Mouse (Mus musculus) bone marrow, adult 2 months (tissue): ENCODE measurements at regions not wholly inside any gene's neighbourhood (a gene's known extent, or its start where the extent isn't known, plus 50 kb on each side); places are given as distances from the start of the nearest gene placed in this dataset.

Source experiments
- H3K27ac ChIP-seq: fragments of 200-500 bp; 2 replicates; pipeline ENCODE4 v1.5.1; 2012; ENCODE audit warnings: low read depth, mild to moderate bottlenecking, control low read depth, inconsistent platforms, low read length; ENCODE audit not compliant: control insufficient read depth, poor library complexity, insufficient read depth
- H3K4me1 ChIP-seq: fragments of 200-500 bp; 2 replicates; pipeline ENCODE4 v1.6.1; 2011; ENCODE audit warnings: low read length; ENCODE audit not compliant: control insufficient read depth, insufficient read depth
- H3K4me3 ChIP-seq: fragments of 200-500 bp; replicated peaks from 2 replicates; pipeline ENCODE3; 2011; ENCODE audit warnings: mild to moderate bottlenecking, low read depth, low read length, control low read depth; ENCODE audit not compliant: control insufficient read depth
- CTCF ChIP-seq: fragments of 200-500 bp; IDR thresholded peaks from 2 replicates; pipeline ENCODE4 v1.5.1; 2011; ENCODE audit warnings: low read length, control low read depth; ENCODE audit not compliant: control insufficient read depth, insufficient read depth
- POLR2A ChIP-seq: fragments of 200-500 bp; IDR thresholded peaks from 2 replicates; pipeline ENCODE4 v1.6.1; 2011; ENCODE audit warnings: low read depth, mild to moderate bottlenecking, control low read depth, low read length, borderline replicate concordance; ENCODE audit not compliant: control insufficient read depth
- WGBS: fragments of 180-500 bp; shearing (Covaris S2); methylation state at CpG from one replicate; pipeline ENCODE4 v1.1.7; 2018; 5-methylcytosine and 5-hydroxymethylcytosine counted together

- Histone ChIP-seq H3K4me1 (no peaks in the 10 kb centered on the region), H3K4me3 (no peak overlapping the region), H3K27ac (no peak overlapping the region)
- TF ChIP-seq POLR2A (no peak), CTCF (no peak)
- 76% methylated on average over 5 of the region's 5 CpGs for WGBS
Measured at GRCm38 (mm10) chr8:107669608-107670007, 81.3 kb upstream of the Psmd7 start.

- 82% methylated on average over 8 of the region's 8 CpGs for WGBS
- Histone ChIP-seq H3K4me3 (no peak overlapping the region), H3K27ac (no peak overlapping the region), H3K4me1 (no peaks in the 10 kb centered on the region)
- no peak for TF ChIP-seq CTCF
- no peak for TF ChIP-seq POLR2A
Measured at GRCm38 (mm10) chr8:107671471-107671870, 83.2 kb upstream of the Psmd7 start.

GRCm38 (mm10) chr8:107672691-107673090, 84.4 kb upstream of the Psmd7 start:
- 83% methylated on average over 6 of the region's 6 CpGs for WGBS
- Histone ChIP-seq H3K4me3 (no peak overlapping the region), H3K4me1 (no peaks in the 10 kb centered on the region), H3K27ac (no peak overlapping the region)
- no peak for TF ChIP-seq POLR2A
- no peak for TF ChIP-seq CTCF

- 87% methylated on average over 11 of the region's 11 CpGs for WGBS
- no peak for TF ChIP-seq CTCF
- TF ChIP-seq POLR2A, result no peak
Measured at GRCm38 (mm10) chr8:107682066-107682465, 93.8 kb upstream of the Psmd7 start.

GRCm38 (mm10) chr8:107684721-107685691, 96.7 kb upstream of the Psmd7 start:
- no peak overlapping the region for H3K27ac ChIP-seq
- 71% methylated on average over 29 of the region's 29 CpGs for WGBS
- H3K4me1 ChIP-seq, result no peaks in the 10 kb centered on the region
- H3K4me3 ChIP-seq, result no peak overlapping the region
- TF ChIP-seq POLR2A (no peak), CTCF (peak; percentile 40; the same call in 1 of the 2 replicates)

More at GRCm38 (mm10) chr8:107682066-107682465, 93.8 kb upstream of the Psmd7 start:
- Histone ChIP-seq H3K27ac (no peak overlapping the region), H3K4me1 (no peaks in the 10 kb centered on the region), H3K4me3 (no peak overlapping the region)

- no peak overlapping the region for H3K4me3 ChIP-seq
- WGBS, result 83% methylated on average over 5 of the region's 5 CpGs
- H3K27ac ChIP-seq, result no peak overlapping the region
- TF ChIP-seq POLR2A, result no peak
- TF ChIP-seq CTCF, result no peak
- H3K4me1 ChIP-seq, result no peaks in the 10 kb centered on the region
Measured at GRCm38 (mm10) chr8:107686936-107687335, 98.7 kb upstream of the Psmd7 start.

GRCm38 (mm10) chr8:107687529-107687928, 99.3 kb upstream of the Psmd7 start:
- 93% methylated on average over 9 of the region's 9 CpGs for WGBS
- H3K27ac ChIP-seq, result no peak overlapping the region
- TF ChIP-seq POLR2A, result no peak
- no peak overlapping the region for H3K4me3 ChIP-seq
- no peaks in the 10 kb centered on the region for H3K4me1 ChIP-seq

GRCm38 (mm10) chr8:107689020-107689419, 100.8 kb upstream of the Psmd7 start:
- TF ChIP-seq CTCF, result no peak
- TF ChIP-seq POLR2A, result no peak
- no peak overlapping the region for H3K27ac ChIP-seq
- H3K4me3 ChIP-seq, result no peak overlapping the region
- no peaks in the 10 kb centered on the region for H3K4me1 ChIP-seq
- WGBS, result 77% methylated on average over 10 of the region's 10 CpGs

- TF ChIP-seq CTCF (no peak), POLR2A (no peak)
- no peak overlapping the region for H3K4me3 ChIP-seq
- WGBS, result 88% methylated on average over 4 of the region's 4 CpGs
- no peaks in the 10 kb centered on the region for H3K4me1 ChIP-seq
- H3K27ac ChIP-seq, result no peak overlapping the region
Measured at GRCm38 (mm10) chr8:107691251-107691650, 103.0 kb upstream of the Psmd7 start.
